Mouse (Mus musculus) kidney, embryonic 16.5 days (tissue): Measurements from ENCODE around the gene Rpl13a. TPM values are rescaled to one million over a fixed set of nuclear protein-coding genes. Genes with fewer than 3 reads are reported as not detected.

Experiments
- ATAC-seq: fragments of 200-750 bp; cut with Nextera tagmentation; 2 replicates; pipeline ENCODE4 v1.8.0; 2017; ENCODE audit warnings: moderate TSS enrichment; ENCODE audit not compliant: low FRiP score, low TSS enrichment
- H3K27ac ChIP-seq: fragments of 300-500 bp; sonication (generic); 2 replicates; pipeline ENCODE4 v1.5.1; 2014; ENCODE audit warnings: low read length
- H3K27me3 ChIP-seq: fragments of 300-500 bp; sonication (generic); 2 replicates; pipeline ENCODE4 v1.6.1; 2014; ENCODE audit warnings: low read length, control low read depth, mixed read lengths; ENCODE audit not compliant: insufficient read depth
- H3K36me3 ChIP-seq: fragments of 300-500 bp; sonication (generic); 2 replicates; pipeline ENCODE4 v1.6.1; 2014; ENCODE audit warnings: low read length, control low read depth, mixed read lengths; ENCODE audit not compliant: insufficient read depth
- H3K4me1 ChIP-seq: fragments of 300-500 bp; sonication (generic); 2 replicates; pipeline ENCODE4 v1.6.1; 2014; ENCODE audit warnings: low read length, control low read depth, mixed read lengths; ENCODE audit not compliant: insufficient read depth
- H3K4me2 ChIP-seq: fragments of 300-500 bp; sonication (generic); replicated peaks from 2 replicates; pipeline ENCODE4 v1.6.1; 2014; ENCODE audit warnings: low read depth, low read length
- H3K4me3 ChIP-seq: fragments of 300-500 bp; sonication (generic); 2 replicates; pipeline ENCODE4 v1.5.1; 2014; ENCODE audit warnings: mild to moderate bottlenecking, low read length
- H3K9ac ChIP-seq: fragments of 300-500 bp; sonication (generic); replicated peaks from 2 replicates; pipeline ENCODE4 v1.6.1; 2014; ENCODE audit warnings: low read length
- H3K9me3 ChIP-seq: fragments of 300-500 bp; sonication (generic); 2 replicates; pipeline ENCODE4 v1.6.1; 2016; ENCODE audit warnings: low read length, control low read depth
- WGBS: fragments of 180-500 bp; shearing (Covaris S2); extraction: QIAGEN DNeasy Blood & Tissue Kit; methylation state at CpG from one replicate; pipeline ENCODE4 v1.1.7; 2014; 5-methylcytosine and 5-hydroxymethylcytosine counted together
- polyA plus RNA-seq: library from polyadenylated mRNA; unstranded; fragments of >200 nt; fragmentation: Nextera tagmentation; extraction: Ambion mirVana; gene quantifications from 2 replicates; pipeline ENCODE4 v1.2.1, GENCODE M21; 2015

The Rpl13a gene
- polyA plus RNA-seq, 1 experiment from 2014 or later, result 1,083 TPM

DNA sequence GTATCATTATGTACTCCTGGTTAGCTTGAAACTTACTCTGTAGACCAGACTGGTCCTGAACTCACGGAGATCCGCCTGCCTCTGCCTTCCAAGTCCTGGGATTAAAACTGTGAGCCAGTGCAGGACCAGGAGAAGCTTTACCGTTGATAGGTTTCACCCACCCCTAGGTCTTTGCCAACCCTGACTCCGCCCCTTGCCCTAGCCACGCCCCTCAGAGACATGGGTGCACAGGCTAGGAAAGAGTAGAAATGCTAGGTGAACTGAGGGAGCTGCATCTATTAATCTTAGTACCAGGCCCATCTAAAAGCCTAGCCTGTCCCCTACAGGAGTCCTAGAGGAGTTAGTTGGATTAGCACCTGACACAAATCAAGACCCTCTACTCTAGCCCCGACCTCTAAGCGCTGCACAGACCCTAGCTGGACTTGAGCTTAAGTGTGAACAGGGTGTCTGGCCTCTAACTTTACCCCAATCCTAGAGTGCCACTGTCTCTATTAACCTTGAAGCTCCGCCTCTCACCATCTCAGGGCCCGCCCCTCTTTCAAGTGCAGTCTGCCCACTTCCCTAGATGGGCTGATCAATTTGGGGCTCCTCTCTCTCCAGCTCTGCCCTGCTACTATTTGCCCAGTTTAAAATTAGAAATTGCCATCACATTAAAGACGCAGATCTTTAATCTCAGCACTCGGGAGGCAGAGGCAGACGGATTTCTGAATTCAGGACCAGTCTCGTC is 38.1 kb downstream of the Rpl13a start:
- Histone ChIP-seq H3K9me3 (no peaks in the 10 kb centered on the region), H3K4me3 (peak overlapping the region; percentile 67), H3K4me2 (peak overlapping the region; percentile 81), H3K9ac (peak overlapping the region; percentile 85), H3K27ac (peak overlapping the region; percentile 90; the same call in 1 of the 2 replicates), H3K4me1 (peaks cover 31% of the 10 kb centered on the region), H3K27me3 (no peaks in the 10 kb centered on the region), H3K36me3 (peaks cover 39% of the 10 kb centered on the region)
- no peak for ATAC-seq
- WGBS, result 76% methylated on average over 13 of the region's 13 CpGs

- H3K9ac ChIP-seq, result no peak overlapping the region
- no peak for ATAC-seq
- H3K27ac ChIP-seq, result no peak overlapping the region
- no peaks in the 10 kb centered on the region for H3K9me3 ChIP-seq
- no peak overlapping the region for H3K4me3 ChIP-seq
- 90% methylated on average over 17 of the region's 17 CpGs for WGBS
- no peak overlapping the region for H3K4me2 ChIP-seq
- peaks cover 16% of the 10 kb centered on the region for H3K4me1 ChIP-seq
- peaks cover 55% of the 10 kb centered on the region for H3K36me3 ChIP-seq
- H3K27me3 ChIP-seq, result no peaks in the 10 kb centered on the region
These were observed 40.0 kb downstream of the Rpl13a start for GRCm38 (mm10) chr7:45088597-45088996.

- Histone ChIP-seq H3K9me3 (no peaks in the 10 kb centered on the region), H3K4me3 (no peak overlapping the region), H3K36me3 (peaks cover 69% of the 10 kb centered on the region), H3K4me1 (peaks cover 12% of the 10 kb centered on the region), H3K27ac (no peak overlapping the region), H3K4me2 (no peak overlapping the region), H3K9ac (no peak overlapping the region), H3K27me3 (no peaks in the 10 kb centered on the region)
- WGBS, result 82% methylated on average over 4 of the region's 4 CpGs
- no peak for ATAC-seq
These were observed 42.5 kb downstream of the Rpl13a start for GRCm38 (mm10) chr7:45086084-45086483.

DNA sequence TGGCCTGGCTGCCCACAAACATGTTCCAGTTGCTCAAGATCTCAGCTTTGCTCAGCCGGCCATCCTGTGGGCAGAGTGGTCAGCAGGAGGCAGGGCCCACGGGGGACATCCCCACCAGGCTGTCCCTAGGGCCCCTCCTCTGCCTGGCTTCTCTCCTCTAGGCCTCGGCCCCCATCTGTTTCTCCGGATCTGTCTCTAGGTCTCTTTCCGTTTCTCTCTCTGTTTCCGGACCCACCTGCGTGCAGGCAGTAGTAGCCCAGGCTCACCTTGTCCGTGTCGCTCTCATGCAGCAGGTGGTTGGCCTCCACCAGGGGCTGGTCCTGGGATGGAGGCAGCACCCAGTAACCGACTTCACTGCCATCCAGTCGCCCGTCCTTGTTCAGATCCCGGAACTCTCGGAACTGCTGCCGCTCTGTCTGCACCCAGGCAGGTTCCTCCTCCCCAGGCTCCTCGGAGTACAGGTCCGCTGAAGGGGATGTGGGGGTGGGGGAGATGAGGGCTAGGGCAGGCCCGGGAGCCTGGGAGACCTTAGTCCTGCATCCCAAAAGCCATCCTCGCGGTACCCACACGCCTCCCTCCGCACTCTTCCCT is 45.2 kb downstream of the Rpl13a start:
- ATAC-seq, result no peak
- H3K9me3 ChIP-seq, result no peaks in the 10 kb centered on the region
- peak overlapping the region; percentile 22; the same call in 1 of the 2 replicates for H3K9ac ChIP-seq
- no peak overlapping the region for H3K27ac ChIP-seq
- no peaks in the 10 kb centered on the region for H3K27me3 ChIP-seq
- WGBS, result 80% methylated on average over 22 of the region's 22 CpGs
- H3K4me3 ChIP-seq, result no peak overlapping the region
- peaks cover 61% of the 10 kb centered on the region for H3K36me3 ChIP-seq
- peaks cover 8% of the 10 kb centered on the region; the same call in 1 of the 2 replicates for H3K4me1 ChIP-seq
- no peak overlapping the region for H3K4me2 ChIP-seq

GRCm38 (mm10) chr7:45082401-45083299 is 45.9 kb downstream of the Rpl13a start:
- Histone ChIP-seq H3K36me3 (peaks cover 54% of the 10 kb centered on the region), H3K27ac (peak overlapping the region; percentile 81)
- WGBS, result 66% methylated on average over 25 of the region's 25 CpGs

DNA sequence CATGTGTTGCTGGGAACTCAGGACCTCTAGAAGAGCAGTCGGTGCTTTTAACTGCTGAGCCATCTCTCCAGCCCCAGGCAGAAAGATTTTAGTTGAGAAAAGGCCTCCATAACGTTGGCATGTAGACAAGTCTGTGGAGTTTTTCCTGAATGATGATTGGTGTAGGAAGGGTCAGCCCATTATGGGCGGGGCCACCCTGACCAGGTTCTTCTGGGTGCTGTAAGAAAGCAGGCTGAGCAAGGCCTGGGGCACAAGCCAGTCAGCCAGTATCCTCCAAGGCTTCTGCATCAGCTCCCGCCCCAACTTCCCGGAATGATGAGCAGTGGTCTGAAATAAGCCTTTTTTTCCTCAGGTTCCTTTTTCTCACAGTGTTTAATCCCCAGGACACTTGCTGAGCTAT is 47.5 kb downstream of the Rpl13a start:
- WGBS, result 61% methylated on average over 5 of the region's 5 CpGs
- no peak overlapping the region for H3K27ac ChIP-seq
- H3K4me3 ChIP-seq, result no peak overlapping the region
- H3K9ac ChIP-seq, result no peak overlapping the region
- H3K4me2 ChIP-seq, result no peak overlapping the region
- H3K4me1 ChIP-seq, result peaks cover 8% of the 10 kb centered on the region
- no peaks in the 10 kb centered on the region for H3K27me3 ChIP-seq
- peaks cover 52% of the 10 kb centered on the region for H3K36me3 ChIP-seq
- H3K9me3 ChIP-seq, result no peaks in the 10 kb centered on the region
- ATAC-seq, result no peak

More at GRCm38 (mm10) chr7:45082401-45083299, 45.9 kb downstream of the Rpl13a start:
- peak; percentile 27; the same call in 1 of the 2 replicates for ATAC-seq
- 0 out of 2 replicates have a peak overlapping the region, but pooled peaks have one; percentile 29 for H3K9ac ChIP-seq
- H3K27me3 ChIP-seq, result no peaks in the 10 kb centered on the region
- H3K4me3 ChIP-seq, result no peak overlapping the region
- no peak overlapping the region for H3K4me2 ChIP-seq
- no peaks in the 10 kb centered on the region for H3K9me3 ChIP-seq
- H3K4me1 ChIP-seq, result peaks cover 8% of the 10 kb centered on the region; the same call in 1 of the 2 replicates

DNA sequence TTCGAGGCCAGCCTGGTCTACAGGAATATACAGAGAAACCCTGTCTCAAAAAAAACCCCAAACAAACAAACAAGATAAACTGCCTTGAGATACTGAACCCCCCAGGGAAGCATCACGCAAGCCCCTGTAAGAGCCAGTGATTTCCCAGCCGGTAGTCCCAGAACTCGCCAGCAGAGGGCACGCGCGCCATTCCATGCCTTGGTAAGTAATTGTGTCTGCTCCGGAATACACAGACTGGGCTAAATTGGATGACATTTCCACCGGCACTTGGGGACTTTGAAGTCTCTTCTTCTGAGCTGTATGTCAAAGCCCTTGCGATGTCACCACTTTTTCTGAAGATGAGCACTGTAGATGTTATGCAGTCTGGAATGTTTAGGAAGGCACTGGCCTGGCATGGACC is 48.7 kb downstream of the Rpl13a start:
- H3K9ac ChIP-seq, result no peak overlapping the region
- H3K4me1 ChIP-seq, result peaks cover 15% of the 10 kb centered on the region
- H3K4me2 ChIP-seq, result no peak overlapping the region
- no peak overlapping the region for H3K4me3 ChIP-seq
- H3K27ac ChIP-seq, result no peak overlapping the region
- H3K9me3 ChIP-seq, result no peaks in the 10 kb centered on the region
- peak; percentile 24 for ATAC-seq
- H3K27me3 ChIP-seq, result no peaks in the 10 kb centered on the region
- WGBS, result 2% methylated on average over 10 of the region's 10 CpGs
- H3K36me3 ChIP-seq, result peaks cover 50% of the 10 kb centered on the region

GRCm38 (mm10) chr7:45078513-45078912 is 50.0 kb downstream of the Rpl13a start:
- Histone ChIP-seq H3K9me3 (no peaks in the 10 kb centered on the region), H3K36me3 (peaks cover 52% of the 10 kb centered on the region), H3K4me2 (no peak overlapping the region), H3K4me1 (peaks cover 15% of the 10 kb centered on the region), H3K27me3 (no peaks in the 10 kb centered on the region), H3K4me3 (no peak overlapping the region), H3K27ac (no peak overlapping the region), H3K9ac (no peak overlapping the region)
- 38% methylated on average over 9 of the region's 9 CpGs for WGBS
- no peak for ATAC-seq

GRCm38 (mm10) chr7:45077829-45078228 is 50.7 kb downstream of the Rpl13a start:
- no peaks in the 10 kb centered on the region for H3K27me3 ChIP-seq
- no peak overlapping the region for H3K9ac ChIP-seq
- no peak for ATAC-seq
- no peak overlapping the region for H3K4me3 ChIP-seq
- H3K27ac ChIP-seq, result no peak overlapping the region
- 87% methylated on average over 2 of the region's 2 CpGs for WGBS
- no peaks in the 10 kb centered on the region for H3K9me3 ChIP-seq
- H3K36me3 ChIP-seq, result peaks cover 47% of the 10 kb centered on the region
- H3K4me2 ChIP-seq, result no peak overlapping the region
- H3K4me1 ChIP-seq, result peaks cover 13% of the 10 kb centered on the region
